Mouse (Mus musculus) hematopoietic stem cell, adult 5-6 weeks (primary cell): ENCODE data around the gene Ofcc1. TPM values are rescaled to one million over a fixed set of nuclear protein-coding genes. Genes with fewer than 3 reads are reported as not detected.

Experiments used
- ATAC-seq, 2 experiments: fragments of 125-278 bp in 1 of 2; replicated peaks in 1 of 2; 2 replicates each; pipeline ENCODE4 v1.8.0; 2016 to 2017; ENCODE audit warnings: inconsistent platforms in 2 of 2, mild to moderate bottlenecking in 2 of 2, moderate number of reproducible peaks in 2 of 2, low read depth in 1 of 2, moderate TSS enrichment in 1 of 2; ENCODE audit not compliant: low FRiP score in 2 of 2, poor library complexity in 2 of 2, severe bottlenecking in 2 of 2, insufficient read depth in 1 of 2, low TSS enrichment in 1 of 2
- total RNA-seq: library from RNA; stranded (forward); fragments of 172-1452, 232-1000 nt; gene quantifications from 2 replicates; pipeline ENCODE4 v1.2.3, GENCODE M21; 2017

Ofcc1 gene
- total RNA-seq: 0.50 TPM in 1 of 2 replicates, not detected in the other

- ATAC-seq: no peak
These were observed at the start of gene Ofcc1 for GRCm38 (mm10) chr13:40361288-40361687. Gene Ofcc1 (minus strand): TSS chr13:40361450.

DNA sequence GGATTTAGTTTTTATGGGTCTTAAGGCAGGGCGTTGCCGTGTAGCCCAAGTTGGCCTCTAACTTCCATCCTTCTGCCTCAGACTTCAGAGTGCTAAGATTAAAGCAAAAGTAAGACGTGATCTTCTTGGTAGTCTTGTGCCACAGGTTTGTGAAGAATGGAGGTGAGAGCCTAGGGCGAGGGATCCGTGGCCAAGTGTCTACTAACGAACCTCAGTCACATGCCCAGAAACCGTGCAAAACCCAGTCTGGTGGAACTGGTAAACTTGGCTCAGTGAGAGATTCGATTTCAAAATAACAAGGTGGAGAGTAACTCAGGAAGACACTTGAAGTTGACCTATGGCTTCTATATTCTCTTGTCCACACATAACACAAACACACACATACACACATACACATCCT is 28.9 kb upstream of the Ofcc1 start:
- ATAC-seq: no peak

GRCm38 (mm10) chr13:40387446-40387845 is 26.2 kb upstream of the Ofcc1 start:
- ATAC-seq: no peak

DNA sequence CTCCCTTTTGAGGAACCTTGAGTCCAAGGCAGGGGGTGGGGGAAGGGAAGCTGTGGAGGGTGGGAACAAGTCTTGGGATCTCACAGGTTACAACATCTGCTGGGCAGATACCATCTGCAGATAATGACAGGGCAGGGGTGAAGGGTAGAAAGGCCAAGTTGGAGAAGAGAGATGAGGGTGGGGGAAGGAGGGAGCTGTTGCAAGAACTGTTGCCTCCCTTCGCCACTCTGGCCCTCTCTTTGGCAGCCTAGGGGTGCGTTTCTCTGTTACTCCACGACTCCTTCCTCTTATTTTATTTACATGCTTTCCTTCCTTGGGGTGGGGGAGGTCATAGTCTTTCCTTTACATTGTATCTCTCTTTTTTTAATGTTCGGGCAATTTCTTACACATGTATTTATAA is 23.7 kb upstream of the Ofcc1 start:
- ATAC-seq: peak in 1 of 2 experiments; percentile 29; a peak in 1 of 4 replicates

DNA sequence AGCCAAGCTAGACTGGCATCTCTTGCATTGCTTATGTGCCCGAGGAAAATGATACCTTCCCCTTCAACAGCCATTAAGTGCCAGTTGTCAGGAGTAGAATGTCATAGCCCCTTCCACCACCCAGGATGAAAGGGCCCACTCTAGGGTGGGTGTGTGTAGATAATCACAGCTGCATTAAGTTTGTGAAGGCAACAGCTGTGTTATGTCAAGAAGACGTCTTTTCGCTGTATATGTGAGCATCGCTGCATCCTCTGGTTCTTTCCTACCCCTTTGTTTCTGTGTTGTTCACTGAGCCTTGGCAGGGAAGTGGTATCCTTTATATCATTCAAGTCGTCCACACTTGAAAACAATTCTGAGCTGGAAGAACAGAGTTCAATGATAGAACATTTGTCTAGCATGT is 15.5 kb upstream of the Ofcc1 start:
- ATAC-seq: no peak

DNA sequence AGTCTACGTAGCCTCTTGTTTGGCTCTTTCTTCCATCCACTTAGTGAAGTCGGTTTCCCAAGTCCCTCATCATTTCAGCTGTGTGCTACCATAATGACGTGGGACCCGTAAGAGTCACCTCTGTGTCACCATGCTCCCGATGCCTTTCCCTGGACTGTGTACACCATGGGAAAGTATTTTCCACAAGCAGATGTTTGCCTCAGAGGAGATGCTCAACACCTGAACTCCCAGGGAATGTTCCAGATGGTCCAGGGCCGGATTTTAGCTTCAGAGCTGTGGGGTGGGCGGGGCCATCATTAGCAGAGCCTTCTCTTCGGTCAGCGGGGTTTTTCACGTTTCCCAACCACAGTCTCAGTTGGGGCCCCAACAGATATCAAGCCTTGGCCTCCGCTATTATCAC is 5.5 kb upstream of the Ofcc1 start:
- no peak for ATAC-seq

DNA sequence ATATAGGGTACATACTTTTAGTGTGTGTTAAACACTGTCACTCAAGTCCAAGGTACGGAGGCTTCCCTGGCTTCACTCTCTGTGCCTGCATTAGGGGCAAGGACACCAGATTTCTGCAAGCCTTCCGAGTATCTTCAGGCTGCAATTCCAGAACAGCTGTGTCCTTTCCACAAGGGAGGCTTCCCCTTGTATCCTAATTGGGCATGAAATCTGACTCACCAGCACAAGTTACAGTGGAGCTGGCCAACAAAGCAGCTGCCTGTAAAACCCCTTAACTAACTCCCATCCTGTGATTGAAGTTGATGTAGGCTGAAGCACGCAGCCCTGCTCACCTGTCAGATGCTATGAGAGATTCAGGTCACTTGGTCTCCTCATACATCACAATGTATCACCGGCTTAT is 3.6 kb upstream of the Ofcc1 start:
- ATAC-seq: no peak

DNA sequence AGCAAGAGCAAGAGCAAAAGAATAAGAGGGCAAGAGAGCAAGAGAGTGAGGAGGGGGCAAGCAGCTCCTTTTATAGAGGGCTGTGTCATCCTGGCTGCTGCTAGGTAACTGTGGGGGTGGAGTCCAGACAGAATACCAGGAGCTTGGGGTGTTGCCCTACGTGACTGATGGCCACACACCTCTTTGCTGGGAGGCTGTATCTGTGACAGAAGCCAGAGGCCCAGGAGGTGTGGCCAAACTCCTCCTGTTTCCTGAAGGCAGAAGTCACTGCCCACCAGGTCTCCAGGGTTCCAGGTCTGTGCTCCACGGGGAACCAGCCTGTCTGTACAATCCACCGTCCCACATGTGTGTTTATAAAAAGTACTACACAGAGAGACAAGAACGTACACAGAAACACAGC is 558 bp downstream of the Ofcc1 start:
- ATAC-seq: no peak

- ATAC-seq: peak in 1 of 2 experiments; percentile 72; a peak in 1 of 4 replicates
These were observed 14.2 kb downstream of the Ofcc1 start for GRCm38 (mm10) chr13:40347045-40347444.

DNA sequence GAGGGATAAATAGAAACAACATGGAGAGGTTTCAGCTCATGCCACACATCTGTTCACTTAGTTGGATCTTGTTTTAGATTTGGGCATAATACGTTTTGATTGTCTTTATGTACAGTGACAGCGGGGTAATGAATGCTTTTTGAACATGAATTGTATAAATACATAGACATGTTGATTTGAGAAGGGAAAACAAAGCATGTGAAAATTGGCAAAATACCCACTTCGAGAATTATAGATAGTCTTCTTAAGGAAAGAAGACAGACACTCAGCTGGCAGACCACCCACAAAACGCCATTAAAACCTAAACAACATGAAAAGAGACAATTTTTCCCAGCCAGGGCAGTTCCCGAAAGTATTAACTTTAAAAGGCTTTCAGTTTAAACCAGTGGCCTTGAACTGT is 37.9 kb downstream of the Ofcc1 start:
- ATAC-seq: no peak

DNA sequence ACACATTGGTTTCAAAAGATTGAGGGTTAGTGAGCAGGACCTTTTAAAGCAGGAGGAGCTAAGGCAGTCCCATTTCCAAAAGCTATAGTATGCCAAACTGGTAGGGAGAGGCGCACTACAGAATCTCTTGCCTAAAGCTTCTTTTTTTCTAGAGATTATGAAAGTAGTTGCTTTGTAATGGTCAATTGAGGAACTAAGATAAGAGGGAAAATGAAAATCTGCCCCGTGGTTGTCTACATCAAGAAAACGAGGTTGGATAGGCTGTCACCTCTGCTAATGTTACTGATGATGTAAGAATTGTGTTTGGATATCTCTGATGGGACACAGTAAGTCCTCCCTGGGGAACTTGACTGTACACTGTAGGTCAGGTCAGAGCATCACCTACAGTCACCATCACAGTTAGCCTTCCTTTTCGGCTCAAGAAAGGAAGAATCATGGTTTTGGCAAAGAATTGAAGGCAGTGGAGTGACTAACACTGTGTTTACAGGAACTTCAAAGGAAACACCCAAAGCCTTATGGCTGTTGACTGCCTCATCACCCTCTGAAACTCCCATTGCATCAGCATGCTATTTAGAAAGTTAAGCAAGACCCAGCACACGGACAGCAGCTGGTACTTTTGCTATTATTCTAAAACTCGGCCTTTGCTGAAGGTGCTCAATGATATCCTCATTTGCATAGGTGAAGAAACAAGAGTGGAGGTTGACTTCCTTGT is 40.3 kb downstream of the Ofcc1 start:
- ATAC-seq: peak; percentile 61 to 67; a peak in 3 of 4 replicates

- peak in 1 of 2 experiments; percentile 3; a peak in 1 of 4 replicates for ATAC-seq
These were observed 43.5 kb downstream of the Ofcc1 start for GRCm38 (mm10) chr13:40317731-40318130.

DNA sequence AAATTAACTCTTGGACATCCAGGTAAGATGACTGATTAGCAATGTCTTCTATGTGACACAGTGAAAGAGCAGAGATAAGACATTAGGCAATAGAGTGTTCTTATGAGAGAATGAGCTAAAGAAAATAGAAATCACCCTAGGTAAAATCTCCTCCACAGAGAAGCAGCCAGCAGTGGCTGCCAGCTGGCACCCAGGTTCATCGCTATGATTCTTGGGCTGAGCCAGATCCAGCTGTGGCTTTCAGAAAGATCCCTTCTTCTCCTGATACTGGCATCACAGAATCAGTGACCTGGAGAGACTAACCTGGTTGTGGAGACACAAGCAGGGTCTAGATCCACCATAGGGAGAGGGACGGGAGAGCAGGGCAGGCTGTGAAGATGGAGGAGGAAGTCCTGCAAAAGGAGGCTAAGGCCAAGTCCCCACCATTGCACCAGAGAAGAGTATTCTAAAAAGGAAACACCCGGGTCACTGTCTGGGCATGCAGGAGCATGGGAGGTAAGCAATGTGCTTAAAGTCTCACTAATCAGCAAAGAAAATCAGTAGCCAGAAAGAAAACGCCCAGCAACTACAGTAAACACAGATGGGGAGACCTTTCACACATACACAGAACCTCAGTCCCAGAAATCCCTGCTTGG is 46.0 kb downstream of the Ofcc1 start:
- ATAC-seq: no peak

GRCm38 (mm10) chr13:40292891-40293290 is 68.4 kb downstream of the Ofcc1 start:
- ATAC-seq: no peak

- no peak for ATAC-seq
These were observed 70.4 kb downstream of the Ofcc1 start for GRCm38 (mm10) chr13:40290846-40291245.

- peak; percentile 75 to 81 for ATAC-seq
These were observed 72.6 kb downstream of the Ofcc1 start for GRCm38 (mm10) chr13:40288650-40289049.

GRCm38 (mm10) chr13:40287266-40288002 is 73.8 kb downstream of the Ofcc1 start:
- ATAC-seq: no peak

GRCm38 (mm10) chr13:40285234-40285791 is 75.9 kb downstream of the Ofcc1 start:
- no peak for ATAC-seq
